Mouse (Mus musculus): ENCODE measurements around the gene Sp9.

Gene Sp9

DNA sequence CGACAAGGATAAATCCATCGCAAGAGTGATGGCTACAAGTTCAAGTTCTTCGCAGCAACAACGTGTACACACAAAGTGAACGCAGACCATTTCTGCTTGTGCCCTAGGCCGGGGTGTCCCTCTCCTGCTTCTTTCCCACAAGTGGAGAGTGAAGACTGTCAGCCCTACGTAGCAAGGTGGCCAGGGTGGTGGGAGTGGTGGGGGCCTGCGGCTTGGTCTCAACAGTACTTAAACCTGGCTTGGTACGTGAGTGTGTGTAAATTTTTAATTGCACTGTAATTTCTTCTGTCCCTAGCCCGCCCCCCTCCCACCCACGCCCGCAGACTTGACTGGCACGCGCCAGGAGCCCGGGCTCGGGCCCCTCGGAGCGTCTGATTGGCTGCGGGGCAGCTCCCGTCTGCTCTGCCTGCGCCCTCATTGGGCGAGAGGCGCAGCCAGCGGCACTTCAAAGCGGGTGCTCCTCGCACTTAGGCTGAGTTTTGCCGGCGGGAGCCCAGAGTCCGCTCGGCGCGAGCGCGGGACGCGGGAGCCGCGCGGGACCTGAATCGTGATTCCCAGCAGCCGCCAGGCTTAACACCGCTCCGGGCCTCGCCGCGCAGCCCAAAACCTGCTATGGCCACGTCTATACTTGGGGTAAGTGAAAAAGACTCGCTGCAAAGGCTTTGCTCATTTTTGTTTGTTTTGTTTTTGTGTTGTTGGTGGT, at the start of gene Sp9:
Gene Sp9, plus strand, starts transcription at position 467 of the 703 bp plus-strand sequence.
- in situ Hi-C loops (cut with MseI, MboI): loop anchor here in 1 of 2 experiments (10.0 kb wide), 1 partner anchor 107 kb away; no protein-coding TSS in a partner anchor

DNA sequence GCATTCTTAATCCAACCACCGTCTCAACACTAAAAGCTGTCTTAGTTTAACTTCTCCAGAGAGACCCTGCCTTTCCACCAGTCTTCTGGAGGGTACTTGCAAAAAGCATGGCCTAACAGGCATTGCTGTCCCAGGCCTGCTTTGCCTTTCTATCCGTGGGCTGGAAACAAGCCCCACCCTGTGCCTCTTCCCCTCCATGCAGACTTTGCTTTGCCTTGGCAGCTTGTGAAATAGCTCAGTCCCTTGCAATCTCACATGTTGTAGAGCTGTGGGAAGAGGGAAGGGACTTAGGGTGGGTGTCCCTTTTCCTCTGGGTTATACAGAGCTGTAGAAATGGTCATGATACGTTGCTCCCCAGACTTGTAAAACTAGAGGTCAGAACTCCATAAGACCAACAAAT, 40.6 kb upstream of the Sp9 start:
- in situ Hi-C loops (cut with MseI, MboI): no loop called here

DNA sequence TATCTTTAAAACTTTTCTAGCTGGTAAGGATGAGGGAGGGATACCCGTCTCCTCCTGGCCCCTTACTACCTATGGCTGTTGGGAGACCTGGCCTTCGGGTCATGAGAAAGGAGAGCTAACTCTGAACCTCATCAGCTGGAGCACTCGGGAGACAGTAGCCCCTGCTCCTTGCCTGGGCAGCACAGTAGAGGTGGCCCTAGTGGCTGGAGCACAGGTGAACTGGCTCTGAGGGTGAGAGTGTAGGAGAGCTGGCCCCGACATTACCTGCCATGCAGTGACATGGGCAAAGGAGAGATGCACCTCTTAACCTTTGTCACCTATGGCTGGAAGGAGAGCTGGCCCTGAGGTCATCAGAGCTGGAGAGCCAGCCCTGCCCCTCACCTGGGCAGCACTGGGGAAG, 30.4 kb upstream of the Sp9 start:
- in situ Hi-C loops (cut with MseI, MboI): no loop called here

DNA sequence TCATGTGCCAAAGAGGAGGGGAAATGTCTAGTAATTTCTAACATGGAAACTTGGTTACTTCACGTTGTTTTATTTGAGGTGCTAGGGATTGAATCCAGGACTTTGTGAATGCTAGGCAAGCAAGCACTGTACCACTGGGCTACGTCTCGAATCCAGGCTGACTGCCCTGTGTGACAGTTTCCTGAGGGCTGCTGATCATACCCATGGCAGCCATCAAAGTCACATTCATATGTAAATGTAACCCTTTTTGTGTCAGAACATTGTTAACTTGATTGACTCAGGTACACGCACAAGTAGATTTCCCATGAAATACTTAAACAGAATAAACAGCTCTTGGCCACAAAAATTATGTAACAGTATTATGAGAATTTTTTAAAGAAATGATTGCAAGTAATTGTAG, 23.0 kb upstream of the Sp9 start:
- in situ Hi-C loops (cut with MseI, MboI): no loop called here

DNA sequence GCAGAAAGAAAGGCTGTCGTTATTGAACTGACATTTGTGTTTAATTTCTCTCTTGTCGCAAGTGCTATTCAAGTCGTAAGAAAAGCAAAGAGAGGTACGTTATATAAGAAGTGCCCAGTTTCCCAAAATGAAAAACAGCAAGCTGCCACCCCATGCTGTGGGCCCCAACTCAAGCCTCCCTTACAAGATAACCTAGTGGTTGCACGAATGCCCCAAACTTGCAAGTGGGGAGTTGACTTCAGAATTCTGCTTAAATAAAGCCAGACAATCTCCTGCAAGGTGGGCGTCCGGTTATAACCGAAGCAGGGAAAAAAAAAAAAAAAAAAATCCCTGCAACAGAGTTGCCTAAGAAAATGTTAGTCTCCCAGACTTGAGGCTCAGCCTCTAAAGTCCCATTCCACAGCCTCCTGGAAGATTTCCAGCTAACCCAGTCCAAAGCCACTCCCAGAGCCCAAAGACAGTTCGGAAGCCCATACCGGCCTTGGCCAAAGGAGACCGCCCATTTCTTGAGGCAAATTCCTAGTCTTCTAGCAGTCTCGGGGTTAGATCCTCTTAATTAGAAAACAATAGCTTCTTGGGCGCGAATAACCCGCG, 8.5 kb upstream of the Sp9 start:
- in situ Hi-C loops (cut with MseI, MboI): loop anchor here in 1 of 2 experiments (10.0 kb wide), 1 partner anchor 98 kb away; no protein-coding TSS in a partner anchor

DNA sequence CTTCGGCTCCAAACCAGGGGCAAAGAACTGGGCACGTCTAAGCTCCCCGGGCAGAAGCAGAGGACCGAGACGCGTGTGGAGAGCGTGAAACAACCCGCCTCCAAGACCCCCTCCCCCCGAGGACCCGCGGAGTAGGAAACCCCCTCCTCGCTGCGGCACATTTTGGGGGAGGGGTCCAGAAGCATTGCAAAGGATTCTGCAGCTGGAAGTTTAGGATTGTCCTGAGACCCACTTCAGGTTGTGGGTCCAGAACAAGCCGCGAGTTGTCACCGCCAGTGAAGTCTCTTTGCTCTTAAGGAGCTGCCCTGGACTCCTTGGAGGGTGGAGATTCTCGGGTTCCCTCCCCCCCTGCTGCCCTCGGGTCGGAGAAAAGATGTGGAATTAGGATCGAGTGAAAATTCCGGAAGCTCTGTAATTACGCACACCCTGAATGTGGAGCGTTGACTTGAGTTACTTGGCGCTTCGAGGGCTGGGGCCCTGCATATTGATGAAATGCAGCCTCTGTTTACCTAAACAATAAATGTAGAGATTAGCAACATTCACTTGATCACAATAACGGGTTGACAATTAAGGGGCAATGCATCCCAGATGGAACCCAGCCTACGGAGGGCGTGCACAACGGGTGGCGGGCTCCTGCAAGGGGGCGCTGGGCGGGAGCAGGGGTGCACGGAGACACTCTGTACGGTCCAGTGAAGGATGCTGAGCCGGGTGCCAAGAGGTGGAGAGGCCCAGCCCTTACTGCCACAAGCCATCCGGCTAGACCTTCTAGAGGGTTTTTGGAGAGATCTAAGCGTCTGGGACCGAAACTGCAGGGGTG, 7.7 kb upstream of the Sp9 start:
- in situ Hi-C loops (cut with MseI, MboI): loop anchor here in 1 of 2 experiments (10.0 kb wide), 1 partner anchor 99 kb away; no protein-coding TSS in a partner anchor

DNA sequence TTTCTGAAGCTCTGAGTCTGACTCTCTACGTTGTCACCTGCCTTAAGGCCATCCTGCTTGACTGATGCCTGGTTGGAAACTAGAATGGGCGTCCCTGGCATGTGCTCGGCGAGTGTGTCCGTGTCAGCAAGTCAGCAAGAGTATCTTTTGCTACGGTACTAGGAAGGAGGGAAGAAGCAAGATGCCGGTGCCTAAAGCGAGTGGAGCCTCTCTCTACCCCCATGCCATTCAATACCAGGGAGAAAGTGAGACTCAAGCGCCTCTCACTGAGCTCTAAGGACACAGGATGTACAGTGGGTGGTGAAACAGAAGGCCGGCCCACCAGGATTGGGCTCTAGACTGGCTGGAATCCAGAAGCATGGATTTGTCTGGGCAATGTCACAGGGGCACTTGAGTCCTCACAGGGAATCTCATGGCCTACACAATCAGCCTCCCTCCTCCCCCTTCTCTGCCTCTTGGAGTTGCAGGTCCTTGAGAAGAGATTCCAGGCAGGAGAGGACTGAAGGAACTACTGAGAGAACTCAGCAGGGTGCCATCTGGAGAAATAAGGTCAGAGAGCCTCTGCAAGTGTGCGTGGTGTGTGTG, 7.0 kb upstream of the Sp9 start:
- in situ Hi-C loops (cut with MseI, MboI): loop anchor here in 1 of 2 experiments (10.0 kb wide), 1 partner anchor 100 kb away; no protein-coding TSS in a partner anchor

DNA sequence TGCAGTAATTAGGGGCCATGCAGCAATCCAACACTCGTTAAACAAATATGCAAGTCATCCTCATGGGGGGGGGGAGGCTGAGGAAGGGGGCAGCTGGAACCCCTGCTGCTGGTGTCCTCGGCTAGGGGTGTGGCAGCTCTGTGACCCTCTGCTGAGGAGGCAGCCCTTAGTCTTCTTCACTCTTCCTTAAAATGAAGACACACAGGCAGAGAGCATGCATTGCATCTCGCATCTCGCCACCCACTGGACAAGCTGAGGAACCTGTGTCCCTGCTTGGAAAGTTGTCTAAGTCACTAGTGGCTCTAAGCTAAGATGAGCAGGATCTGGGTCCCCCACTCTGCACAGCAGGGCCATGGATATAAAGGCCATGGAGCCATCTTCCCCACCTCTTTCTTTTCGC, 5.7 kb upstream of the Sp9 start:
- in situ Hi-C loops (cut with MseI, MboI): loop anchor here in 1 of 2 experiments (10.0 kb wide), 1 partner anchor 101 kb away; no protein-coding TSS in a partner anchor

DNA sequence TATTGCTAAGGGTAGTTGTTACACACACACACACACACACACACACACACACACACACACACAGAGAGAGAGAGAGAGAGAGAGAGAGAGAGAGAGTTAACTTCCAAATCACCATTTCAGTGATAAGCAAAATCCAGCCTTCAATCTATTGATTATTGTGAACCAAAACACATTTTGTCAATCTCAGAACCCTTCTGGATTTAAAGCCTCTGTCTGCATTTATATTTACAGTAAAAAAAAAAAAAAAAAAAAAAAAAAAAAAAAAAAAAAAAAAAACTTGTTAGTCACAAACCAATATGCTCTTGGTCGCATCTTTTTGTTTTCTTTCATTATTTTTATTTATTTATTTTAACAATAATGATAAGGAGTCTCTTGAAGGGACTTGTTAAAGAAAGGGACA, 5.1 kb upstream of the Sp9 start:
- in situ Hi-C loops (cut with MseI, MboI): loop anchor here in 1 of 2 experiments (10.0 kb wide), 1 partner anchor 102 kb away; no protein-coding TSS in a partner anchor

DNA sequence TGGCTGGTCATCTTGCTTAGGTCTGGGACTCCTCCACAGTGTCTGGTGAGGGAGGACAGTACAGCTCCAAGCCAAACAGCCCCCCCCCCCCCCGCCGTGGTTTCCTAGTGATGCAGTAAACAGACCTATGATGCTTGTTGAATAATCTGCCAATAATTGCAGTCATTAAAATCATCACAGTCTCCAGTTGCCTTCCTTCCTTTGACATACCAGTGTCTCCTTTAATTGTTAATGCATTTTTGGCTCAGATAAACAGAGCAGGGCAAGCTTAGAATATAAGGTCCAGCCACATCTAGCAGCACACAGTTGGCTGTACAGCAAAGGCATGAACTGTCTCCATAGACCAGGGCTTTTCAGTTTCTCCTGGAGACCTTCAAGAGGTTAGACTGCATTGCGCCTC, 4.5 kb upstream of the Sp9 start:
- in situ Hi-C loops (cut with MseI, MboI): loop anchor here in 1 of 2 experiments (10.0 kb wide), 1 partner anchor 102 kb away; no protein-coding TSS in a partner anchor

DNA sequence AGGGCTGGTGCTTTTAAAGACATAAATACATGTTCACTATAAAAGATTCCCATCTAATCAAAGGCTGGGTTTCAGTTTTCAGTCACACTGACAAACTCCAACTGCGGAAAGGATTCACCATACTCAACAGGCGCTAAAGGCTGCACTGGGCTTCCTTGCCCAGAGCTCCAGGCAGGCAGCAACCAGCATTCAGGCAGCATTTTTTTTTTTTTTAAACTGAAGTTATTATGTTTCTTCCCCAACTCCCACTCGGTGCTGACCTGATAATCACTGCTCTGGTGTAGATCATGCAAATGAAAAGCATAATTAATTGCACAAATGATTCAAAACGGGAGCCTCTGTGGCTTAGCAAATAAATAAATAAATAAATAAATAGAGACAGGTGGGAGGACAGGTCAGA, 3.9 kb upstream of the Sp9 start:
- in situ Hi-C loops (cut with MseI, MboI): loop anchor here in 1 of 2 experiments (10.0 kb wide), 1 partner anchor 103 kb away; no protein-coding TSS in a partner anchor

DNA sequence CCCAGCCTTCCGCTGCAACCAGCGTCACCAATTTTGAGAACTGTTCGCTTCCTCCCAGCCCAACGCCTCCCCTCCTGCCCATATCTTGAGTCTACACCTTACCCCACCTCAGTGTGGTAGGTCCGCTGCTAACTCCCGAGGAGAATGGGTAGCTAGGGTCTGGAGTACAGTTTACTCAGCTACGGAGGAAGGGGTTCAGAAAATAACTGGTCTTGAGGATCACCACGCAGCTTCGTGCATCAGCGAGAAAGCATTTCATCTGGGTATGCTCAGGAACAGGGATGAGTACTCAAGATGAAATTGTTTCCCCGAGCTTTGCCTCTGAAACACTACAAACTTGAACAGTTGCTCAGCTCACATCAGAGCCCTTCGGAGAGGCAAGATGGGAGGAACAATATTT, 3.4 kb upstream of the Sp9 start:
- in situ Hi-C loops (cut with MseI, MboI): loop anchor here in 1 of 2 experiments (10.0 kb wide), 1 partner anchor 103 kb away; no protein-coding TSS in a partner anchor

DNA sequence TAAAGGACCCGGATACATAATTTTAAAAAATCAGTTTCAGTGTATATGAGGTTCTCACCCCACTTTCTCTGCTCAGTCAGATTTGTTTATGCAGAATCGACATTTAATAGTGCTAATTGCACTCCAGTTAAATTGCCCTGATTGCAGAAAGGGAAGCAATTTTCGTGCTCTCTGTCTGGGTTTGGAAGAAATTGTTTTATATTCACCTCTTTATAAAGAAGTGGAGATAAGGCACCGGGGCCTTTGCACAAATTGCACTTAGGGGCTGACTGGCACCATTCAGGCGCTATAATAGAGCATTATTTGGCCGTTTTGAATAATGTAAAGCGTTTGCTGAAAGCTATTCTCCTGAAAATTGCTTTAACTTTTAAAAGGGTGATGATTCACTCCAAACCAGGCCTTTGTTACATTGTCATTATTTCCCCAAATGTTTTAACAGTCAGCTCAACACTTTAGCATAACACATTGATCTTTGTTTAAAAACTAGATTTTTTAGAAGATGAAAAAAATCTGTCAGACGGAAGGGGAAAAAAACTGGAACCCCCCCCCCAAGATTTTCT, 2.8 kb upstream of the Sp9 start:
- in situ Hi-C loops (cut with MseI, MboI): loop anchor here in 1 of 2 experiments (10.0 kb wide), 1 partner anchor 104 kb away; no protein-coding TSS in a partner anchor

DNA sequence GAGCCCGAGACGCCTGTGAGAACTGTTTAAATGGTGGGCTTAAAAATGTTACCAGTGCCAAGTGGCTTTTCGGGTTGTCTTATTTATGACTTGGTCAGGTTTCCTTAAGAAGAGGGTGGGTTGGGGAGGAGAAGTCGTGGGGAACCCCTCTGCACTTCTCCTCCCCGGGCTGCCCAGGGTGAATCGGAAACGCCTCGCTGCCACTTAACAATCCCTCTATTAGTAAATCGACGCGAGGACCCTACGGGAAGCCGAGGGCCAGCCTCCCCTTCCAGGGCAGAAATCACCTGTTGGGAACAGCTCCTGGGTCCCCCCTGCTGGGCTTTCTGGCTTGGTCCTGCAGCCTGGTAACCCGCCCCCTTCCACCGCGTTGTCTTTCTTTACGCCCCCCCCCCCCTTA, 2.1 kb upstream of the Sp9 start:
- in situ Hi-C loops (cut with MseI, MboI): loop anchor here (10.0 kb wide), 1 partner anchor 105 kb away; no protein-coding TSS in a partner anchor

DNA sequence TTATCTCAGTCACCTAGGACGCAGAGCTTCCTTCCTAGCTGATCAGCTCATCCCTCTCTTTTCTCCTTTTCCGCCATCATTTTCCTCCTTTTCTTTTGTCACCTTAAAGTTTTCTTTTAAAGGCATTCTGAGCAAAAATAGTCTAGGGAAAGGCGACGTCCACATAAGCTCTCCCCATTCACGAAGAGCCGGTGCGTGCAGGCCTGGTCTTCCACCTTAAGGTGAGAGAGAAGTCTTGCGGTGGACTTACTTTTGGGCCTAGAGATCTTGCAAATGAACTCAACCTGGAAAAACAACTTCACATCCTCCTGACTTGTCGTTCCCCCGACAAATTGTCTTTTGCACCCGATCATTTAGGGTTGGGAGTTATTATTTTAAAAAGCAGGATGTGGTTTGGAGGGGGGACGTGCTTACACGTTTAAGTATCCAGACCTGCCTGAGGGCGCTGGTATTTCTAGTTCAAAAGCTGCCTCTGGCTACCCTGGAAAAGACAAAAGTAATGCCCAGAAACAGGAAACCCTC, 1.6 kb upstream of the Sp9 start:
- in situ Hi-C loops (cut with MseI, MboI): loop anchor here in 1 of 2 experiments (10.0 kb wide), 1 partner anchor 105 kb away; no protein-coding TSS in a partner anchor

DNA sequence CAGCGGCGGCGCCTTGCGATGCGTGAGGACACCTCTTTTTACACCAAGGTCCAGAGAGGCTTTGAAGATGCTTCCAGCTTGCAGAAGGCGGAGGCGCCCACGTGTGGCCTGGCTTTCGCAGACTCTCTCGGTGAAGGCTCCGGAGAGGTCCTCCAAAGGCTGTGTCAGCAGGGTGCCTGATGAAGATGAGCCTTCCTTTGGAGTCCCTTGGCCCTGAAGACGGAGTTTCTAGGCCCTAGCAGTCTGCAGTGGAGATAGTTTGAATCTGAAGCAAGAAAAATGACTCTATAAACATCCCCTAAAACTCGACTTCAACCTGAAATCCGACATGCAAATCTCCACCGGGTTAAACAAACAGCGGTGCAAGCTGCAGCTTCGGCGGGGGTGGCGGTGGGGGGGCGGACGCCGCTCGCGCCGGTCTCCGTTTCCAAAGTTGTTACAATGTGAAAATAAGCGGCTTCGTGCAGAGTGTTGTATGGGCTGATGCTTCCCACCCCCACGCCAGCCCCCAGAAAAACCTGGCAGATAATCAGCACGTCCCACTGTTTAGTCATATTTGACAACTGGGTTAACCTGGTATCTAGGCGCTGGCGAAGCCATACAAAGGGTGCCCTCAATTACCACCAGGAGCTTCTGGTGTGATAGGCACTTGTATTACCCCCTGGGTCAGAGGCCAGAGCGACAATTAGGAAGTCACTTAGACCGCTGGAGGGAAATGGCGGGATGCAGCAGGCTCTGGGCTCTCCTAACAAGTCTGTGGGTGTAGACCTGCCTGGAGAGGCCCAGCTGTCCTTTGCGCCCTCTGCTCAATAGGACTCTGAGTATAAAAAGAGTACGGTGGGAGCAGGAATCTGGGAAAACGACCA, 899 bp upstream of the Sp9 start:
- in situ Hi-C loops (cut with MseI, MboI): loop anchor here in 1 of 2 experiments (10.0 kb wide), 1 partner anchor 106 kb away; no protein-coding TSS in a partner anchor

DNA sequence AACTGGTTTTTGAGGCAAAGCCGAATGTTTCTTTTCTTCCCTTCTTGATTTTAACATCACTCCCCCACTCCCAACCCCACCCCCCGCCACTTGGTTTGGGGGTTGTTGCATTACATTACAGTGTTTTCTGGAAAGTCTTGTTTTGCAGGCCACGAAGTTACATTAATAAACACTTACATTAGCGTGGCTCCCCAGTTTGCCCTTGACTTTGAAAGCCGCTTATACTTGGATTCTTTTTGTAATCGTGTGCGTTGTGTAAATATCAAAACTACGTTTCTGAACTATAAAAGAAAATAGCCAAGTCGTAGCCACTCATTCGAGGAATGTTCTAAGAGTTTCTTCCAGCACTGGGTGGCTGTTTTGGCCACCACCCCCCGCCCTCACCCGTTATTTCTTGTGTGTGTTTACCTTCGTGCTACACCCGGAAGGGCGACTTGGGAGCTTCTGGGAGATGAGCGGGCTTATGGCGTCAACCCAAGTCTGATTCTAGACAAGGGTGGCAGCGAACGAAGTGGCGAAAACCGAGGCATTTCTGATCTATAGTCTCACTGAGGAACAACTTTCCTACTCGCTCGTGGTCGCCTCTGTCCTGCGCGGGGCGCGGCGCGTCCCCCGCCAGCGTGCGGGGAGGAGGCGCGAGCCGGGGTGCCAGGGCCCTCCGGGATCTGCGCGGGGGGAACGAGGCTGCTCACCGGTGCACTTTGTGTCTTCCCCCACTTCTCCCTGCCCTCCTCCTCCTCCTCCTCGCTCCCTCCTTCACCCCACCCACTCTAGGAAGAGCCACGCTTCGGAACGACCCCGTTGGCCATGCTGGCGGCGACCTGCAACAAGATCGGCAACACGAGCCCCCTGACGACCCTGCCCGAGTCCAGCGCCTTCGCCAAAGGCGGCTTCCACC, 875 bp downstream of the Sp9 start:
- in situ Hi-C loops (cut with MseI, MboI): loop anchor here in 1 of 2 experiments (10.0 kb wide), 1 partner anchor 108 kb away; no protein-coding TSS in a partner anchor
